Mouse (Mus musculus) embryonic facial prominence, embryonic 13.5 days (tissue): ENCODE measurements around the gene Ehbp1. TPM values are rescaled to one million over a fixed set of nuclear protein-coding genes. Genes with fewer than 3 reads are reported as not detected.
A peak's percentile ranks its signal among the peaks of the same experiment; 100 is the strongest.

Experiments
- ATAC-seq: fragments of 200-750 bp; cut with Nextera tagmentation; 2 replicates; pipeline ENCODE4 v1.8.0; 2017; ENCODE audit warnings: low read depth; ENCODE audit not compliant: insufficient number of reproducible peaks, insufficient read depth, low FRiP score, low TSS enrichment
- H3K27ac ChIP-seq: fragments of 300-500 bp; sonication (generic); 2 replicates; pipeline ENCODE4 v1.5.1; 2015; ENCODE audit warnings: moderate library complexity, mild to moderate bottlenecking, inconsistent platforms
- H3K27me3 ChIP-seq: fragments of 300-500 bp; sonication (generic); 2 replicates; pipeline ENCODE4 v1.6.1; 2015; ENCODE audit warnings: mild to moderate bottlenecking, inconsistent platforms
- H3K36me3 ChIP-seq: fragments of 300-500 bp; sonication (generic); 2 replicates; pipeline ENCODE4 v1.6.1; 2015; ENCODE audit warnings: mild to moderate bottlenecking, inconsistent platforms
- H3K4me1 ChIP-seq: fragments of 300-500 bp; sonication (generic); 2 replicates; pipeline ENCODE4 v1.6.1; 2015; ENCODE audit warnings: inconsistent platforms
- H3K4me2 ChIP-seq: fragments of 300-500 bp; sonication (generic); 2 replicates; pipeline ENCODE4 v1.6.1; 2015; ENCODE audit warnings: moderate library complexity, mild to moderate bottlenecking, inconsistent platforms
- H3K4me3 ChIP-seq: fragments of 300-500 bp; sonication (generic); 2 replicates; pipeline ENCODE4 v1.5.1; 2015; ENCODE audit warnings: mild to moderate bottlenecking, inconsistent platforms
- H3K9ac ChIP-seq: fragments of 300-500 bp; sonication (generic); 2 replicates; pipeline ENCODE4 v1.6.1; 2015; ENCODE audit warnings: mild to moderate bottlenecking, inconsistent platforms
- H3K9me3 ChIP-seq: fragments of 300-500 bp; sonication (generic); 2 replicates; pipeline ENCODE4 v1.6.1; 2016; ENCODE audit warnings: inconsistent platforms
- WGBS: fragments of 180-500 bp; shearing (Covaris S2); methylation state at CpG from one replicate; pipeline ENCODE4 v1.1.7; 2015; ENCODE audit warnings: mixed read lengths; 5-methylcytosine and 5-hydroxymethylcytosine counted together
- polyA plus RNA-seq: library from polyadenylated mRNA; unstranded; fragments of >200 nt; fragmentation: Nextera tagmentation; extraction: Ambion mirVana; gene quantifications from 2 replicates; pipeline ENCODE4 v1.2.1, GENCODE M21; 2015

Ehbp1 gene
- polyA plus RNA-seq, 1 experiment from 2014 or later: 17.6 TPM

- Histone ChIP-seq H3K9ac (peak overlapping the region; percentile 59; the same call in 1 of the 2 replicates), H3K27me3 (peaks cover 100% of the 10 kb centered on the region), H3K4me1 (peaks cover 49% of the 10 kb centered on the region), H3K27ac (no peak overlapping the region), H3K4me2 (peak overlapping the region; percentile 89), H3K9me3 (no peaks in the 10 kb centered on the region), H3K36me3 (no peaks in the 10 kb centered on the region), H3K4me3 (peak overlapping the region; percentile 56)
- 2% methylated on average over 20 of the region's 20 CpGs for WGBS
- ATAC-seq: no peak
Observed at GRCm38 (mm10) chr11:21997561-21998140, 344.4 kb downstream of the Ehbp1 start.

- Histone ChIP-seq H3K27me3 (peaks cover 95% of the 10 kb centered on the region), H3K27ac (0 out of 2 replicates have a peak overlapping the region, but pooled peaks have one; percentile 11), H3K4me2 (peak overlapping the region; percentile 89), H3K9ac (peak overlapping the region; percentile 59), H3K4me3 (peak overlapping the region; percentile 56), H3K4me1 (peaks cover 42% of the 10 kb centered on the region), H3K9me3 (no peaks in the 10 kb centered on the region), H3K36me3 (no peaks in the 10 kb centered on the region)
- 0 out of 2 replicates have a peak, but pooled peaks have one; percentile 34 for ATAC-seq
- under 1% methylated on average over 62 of the region's 63 CpGs for WGBS
Observed at GRCm38 (mm10) chr11:21996661-21997560, 345.2 kb downstream of the Ehbp1 start.

GRCm38 (mm10) chr11:21996325-21996647, 345.8 kb downstream of the Ehbp1 start:
- Histone ChIP-seq H3K4me2 (peak overlapping the region; percentile 89), H3K9me3 (no peaks in the 10 kb centered on the region), H3K27me3 (peaks cover 93% of the 10 kb centered on the region), H3K27ac (no peak overlapping the region), H3K4me1 (peaks cover 36% of the 10 kb centered on the region), H3K9ac (peak overlapping the region; percentile 59), H3K4me3 (peak overlapping the region; percentile 56), H3K36me3 (no peaks in the 10 kb centered on the region)
- WGBS: 7% methylated on average over 13 of the region's 13 CpGs
- ATAC-seq: no peak

GRCm38 (mm10) chr11:21995534-21996324, 346.4 kb downstream of the Ehbp1 start:
- H3K27me3 ChIP-seq: peaks cover 92% of the 10 kb centered on the region
- no peaks in the 10 kb centered on the region for H3K9me3 ChIP-seq
- peak overlapping the region; percentile 89 for H3K4me2 ChIP-seq
- no peak for ATAC-seq
- H3K27ac ChIP-seq: 0 out of 2 replicates have a peak overlapping the region, but pooled peaks have one; percentile 28
- no peak overlapping the region for H3K9ac ChIP-seq
- peak overlapping the region; percentile 56 for H3K4me3 ChIP-seq
- no peaks in the 10 kb centered on the region for H3K36me3 ChIP-seq
- peaks cover 30% of the 10 kb centered on the region for H3K4me1 ChIP-seq
- 7% methylated on average over 27 of the region's 27 CpGs for WGBS

GRCm38 (mm10) chr11:21994377-21995370, 347.4 kb downstream of the Ehbp1 start:
- H3K9ac ChIP-seq: no peak overlapping the region
- peak overlapping the region; percentile 14 for H3K4me3 ChIP-seq
- H3K27me3 ChIP-seq: peaks cover 87% of the 10 kb centered on the region
- H3K9me3 ChIP-seq: no peaks in the 10 kb centered on the region
- no peaks in the 10 kb centered on the region for H3K36me3 ChIP-seq
- WGBS: 6% methylated on average over 34 of the region's 34 CpGs
- H3K27ac ChIP-seq: no peak overlapping the region
- ATAC-seq: no peak
- H3K4me1 ChIP-seq: peaks cover 26% of the 10 kb centered on the region; the same call in 1 of the 2 replicates
- H3K4me2 ChIP-seq: peak overlapping the region; percentile 46

GRCm38 (mm10) chr11:21993597-21994376, 348.3 kb downstream of the Ehbp1 start:
- H3K9ac ChIP-seq: peak overlapping the region; percentile 46; the same call in 1 of the 2 replicates
- ATAC-seq: no peak; the same call in 1 of the 2 replicates

GRCm38 (mm10) chr11:21992761-21993596, 349.1 kb downstream of the Ehbp1 start:
- peak; percentile 52 for ATAC-seq
- H3K36me3 ChIP-seq: no peaks in the 10 kb centered on the region
- H3K9ac ChIP-seq: peak overlapping the region; percentile 46
- peaks cover 26% of the 10 kb centered on the region; the same call in 1 of the 2 replicates for H3K4me1 ChIP-seq
- H3K4me3 ChIP-seq: peak overlapping the region; percentile 27
- H3K4me2 ChIP-seq: peak overlapping the region; percentile 46
- 3% methylated on average over 94 of the region's 96 CpGs for WGBS
- peaks cover 85% of the 10 kb centered on the region for H3K27me3 ChIP-seq
- H3K9me3 ChIP-seq: no peaks in the 10 kb centered on the region
- H3K27ac ChIP-seq: no peak overlapping the region

More at GRCm38 (mm10) chr11:21993597-21994376, 348.3 kb downstream of the Ehbp1 start:
- no peak overlapping the region for H3K27ac ChIP-seq
- H3K9me3 ChIP-seq: no peaks in the 10 kb centered on the region
- peak overlapping the region; percentile 27 for H3K4me3 ChIP-seq
- H3K4me1 ChIP-seq: peaks cover 26% of the 10 kb centered on the region; the same call in 1 of the 2 replicates
- peak overlapping the region; percentile 46 for H3K4me2 ChIP-seq
- 2% methylated on average over 47 of the region's 47 CpGs for WGBS
- H3K36me3 ChIP-seq: no peaks in the 10 kb centered on the region
- peaks cover 85% of the 10 kb centered on the region for H3K27me3 ChIP-seq

- peaks cover 12% of the 10 kb centered on the region for H3K4me1 ChIP-seq
- H3K36me3 ChIP-seq: no peaks in the 10 kb centered on the region
- H3K27me3 ChIP-seq: peaks cover 48% of the 10 kb centered on the region
- 67% methylated on average over 1 of the region's 1 CpGs for WGBS
- no peak overlapping the region for H3K4me2 ChIP-seq
- no peak for ATAC-seq
- H3K9me3 ChIP-seq: no peaks in the 10 kb centered on the region
- no peak overlapping the region for H3K9ac ChIP-seq
- no peak overlapping the region for H3K27ac ChIP-seq
- no peak overlapping the region for H3K4me3 ChIP-seq
Observed at GRCm38 (mm10) chr11:21988398-21988946, 353.6 kb downstream of the Ehbp1 start.

GRCm38 (mm10) chr11:21985118-21985517, 357.0 kb downstream of the Ehbp1 start:
- WGBS: 47% methylated on average over 1 of the region's 1 CpGs
- ATAC-seq: no peak
- no peak overlapping the region for H3K4me2 ChIP-seq

More at GRCm38 (mm10) chr11:21985118-21985517, 357.0 kb downstream of the Ehbp1 start:
- Histone ChIP-seq H3K9ac (no peak overlapping the region), H3K36me3 (no peaks in the 10 kb centered on the region), H3K4me1 (peaks cover 3% of the 10 kb centered on the region; the same call in 1 of the 2 replicates), H3K9me3 (no peaks in the 10 kb centered on the region), H3K27ac (no peak overlapping the region), H3K4me3 (no peak overlapping the region), H3K27me3 (peaks cover 28% of the 10 kb centered on the region)
